Mouse (Mus musculus) thymus, adult 2 months (tissue): ENCODE results near the gene Otx2. TPM values are rescaled to one million over a fixed set of nuclear protein-coding genes. Genes with fewer than 3 reads are reported as not detected.

Experiments
- DNase-seq: peaks from one replicate; pipeline ENCODE4 v3.0.0; 2021
- H3K27ac ChIP-seq: fragments of 200-500 bp; 2 replicates; pipeline ENCODE4 v1.5.1; 2012; ENCODE audit warnings: low read length, control low read depth; ENCODE audit not compliant: control insufficient read depth, insufficient read depth
- H3K27me3 ChIP-seq: fragments of 200-500 bp; 2 replicates; pipeline ENCODE4 v1.6.1; 2012; ENCODE audit warnings: mild to moderate bottlenecking, low read length, moderate library complexity, mixed read lengths; ENCODE audit not compliant: control insufficient read depth, insufficient read depth
- H3K36me3 ChIP-seq: fragments of 200-500 bp; 2 replicates; pipeline ENCODE4 v1.6.1; 2012; ENCODE audit warnings: mild to moderate bottlenecking, low read length, moderate library complexity; ENCODE audit not compliant: control insufficient read depth, insufficient read depth
- H3K4me1 ChIP-seq: fragments of 200-500 bp; replicated peaks from 2 replicates; pipeline ENCODE4 v1.6.1; 2012; ENCODE audit warnings: low read length; ENCODE audit not compliant: control insufficient read depth, insufficient read depth
- H3K4me3 ChIP-seq: fragments of 200-500 bp; 2 replicates; pipeline ENCODE4 v1.5.1; 2012; ENCODE audit warnings: mild to moderate bottlenecking, low read length, control low read depth, moderate library complexity; ENCODE audit not compliant: control insufficient read depth, insufficient read depth
- CTCF ChIP-seq: fragments of 200-500 bp; IDR thresholded peaks from 2 replicates; pipeline ENCODE4 v1.5.1; 2012; ENCODE audit warnings: mild to moderate bottlenecking, control low read depth, low read length, moderate library complexity, borderline replicate concordance; ENCODE audit not compliant: control insufficient read depth, poor library complexity, insufficient read depth; ENCODE audit errors: extremely low read depth
- POLR2A ChIP-seq: fragments of 200-500 bp; IDR thresholded peaks from 2 replicates; pipeline ENCODE4 v1.6.1; 2012; ENCODE audit warnings: mild to moderate bottlenecking, low read length, control low read depth, moderate library complexity; ENCODE audit not compliant: control insufficient read depth, poor library complexity, insufficient read depth; ENCODE audit errors: extremely low read depth
- WGBS: fragments of 180-500 bp; shearing (Covaris S2); methylation state at CpG from one replicate; pipeline ENCODE4 v1.1.7; 2018; 5-methylcytosine and 5-hydroxymethylcytosine counted together
- polyA plus RNA-seq: library from polyadenylated mRNA; depleted of rRNA; stranded (reverse); fragments of >200 nt; gene quantifications from 2 replicates; pipeline ENCODE4 v1.2.3, GENCODE M21; 2012; rRNA removed

The Otx2 gene
- polyA plus RNA-seq: 0.11 TPM in 1 of 2 replicates, not detected in the other

DNA sequence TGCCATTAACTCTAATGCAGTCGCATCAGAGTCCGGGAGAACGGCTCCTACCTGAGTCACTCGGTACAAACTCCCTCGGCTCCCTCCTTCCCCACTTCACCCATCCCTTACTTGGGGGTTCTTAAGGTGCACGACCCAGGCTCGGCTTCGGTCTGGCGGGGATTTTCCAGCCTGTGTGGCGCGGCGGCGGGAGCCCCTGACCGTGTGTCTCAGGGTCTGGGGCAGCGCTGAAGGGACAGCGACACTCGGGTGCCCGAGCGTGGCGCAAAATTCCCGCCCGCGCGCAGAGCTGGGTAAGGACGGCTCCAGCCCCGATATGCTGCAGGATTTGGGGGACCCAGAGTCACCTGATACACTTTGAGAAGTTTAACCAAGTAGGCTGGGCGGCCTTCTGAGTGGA lies at the start of gene Otx2:
TSS of gene Otx2 (minus strand) at position 279 of the 400 bp plus-strand sequence.
- H3K27me3 ChIP-seq: peaks cover 8% of the 10 kb centered on the region; the same call in 1 of the 2 replicates
- H3K27ac ChIP-seq: no peak within 1 kb of the TSS
- 11% methylated on average over 27 of the region's 27 CpGs for WGBS
- no peaks in the 10 kb centered on the region for H3K4me1 ChIP-seq
- H3K4me3 ChIP-seq: no peak within 1 kb of the TSS
- no peak for DNase-seq
- no peaks in the 10 kb centered on the region for H3K36me3 ChIP-seq
- TF ChIP-seq POLR2A (no peak), CTCF (no peak)

DNA sequence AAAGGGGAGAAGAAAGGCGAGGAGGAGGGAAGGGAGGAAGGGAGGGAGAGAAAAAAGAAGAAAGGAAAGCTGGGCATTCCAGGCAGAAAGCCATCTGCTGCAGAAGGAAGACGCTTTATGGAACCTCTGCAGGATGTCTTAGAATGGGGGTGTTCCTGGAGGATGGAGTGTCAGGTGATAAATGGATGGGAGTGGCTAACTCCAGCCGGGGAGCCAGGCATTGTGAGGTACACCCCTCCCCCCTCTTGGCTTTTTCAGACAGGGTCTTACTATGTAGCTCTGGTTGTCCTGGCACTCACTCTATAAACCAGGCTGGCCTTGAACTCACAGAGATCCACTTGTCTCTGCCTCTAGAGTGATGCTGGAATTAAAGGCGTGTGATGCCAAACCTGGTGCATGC lies 49.1 kb upstream of the Otx2 start:
- DNase-seq: no peak
- H3K36me3 ChIP-seq: no peaks in the 10 kb centered on the region
- WGBS: 68% methylated on average over 4 of the region's 4 CpGs
- H3K4me3 ChIP-seq: no peak overlapping the region
- H3K27ac ChIP-seq: no peak overlapping the region
- no peaks in the 10 kb centered on the region; the same call in 1 of the 2 replicates for H3K27me3 ChIP-seq
- no peaks in the 10 kb centered on the region for H3K4me1 ChIP-seq
- TF ChIP-seq CTCF: no peak
- TF ChIP-seq POLR2A: no peak

DNA sequence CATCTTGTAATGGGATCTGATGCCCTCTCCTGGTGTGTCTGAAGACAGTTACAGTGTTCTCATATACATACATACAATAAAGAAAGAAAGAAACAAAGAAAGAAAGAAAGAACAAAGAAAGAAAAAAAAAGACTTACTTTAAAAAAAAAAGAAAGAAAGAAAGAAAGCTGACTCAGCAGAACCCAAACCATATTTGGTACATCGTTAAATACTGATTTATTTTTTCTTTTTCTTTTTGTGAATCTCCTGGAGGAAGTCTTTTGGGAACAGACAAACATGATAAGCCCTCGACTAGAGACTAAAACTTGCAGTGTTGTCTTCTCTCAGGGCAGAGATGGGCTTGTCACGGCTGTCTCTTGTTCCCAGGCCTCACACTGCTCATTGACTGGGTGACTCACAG lies 45.7 kb upstream of the Otx2 start:
- TF ChIP-seq POLR2A (no peak), CTCF (no peak)
- no peak overlapping the region for H3K27ac ChIP-seq
- DNase-seq: no peak
- no peaks in the 10 kb centered on the region for H3K36me3 ChIP-seq
- no peaks in the 10 kb centered on the region for H3K4me1 ChIP-seq
- WGBS: 81% methylated on average over 3 of the region's 3 CpGs
- no peaks in the 10 kb centered on the region; the same call in 1 of the 2 replicates for H3K27me3 ChIP-seq
- no peak overlapping the region for H3K4me3 ChIP-seq

DNA sequence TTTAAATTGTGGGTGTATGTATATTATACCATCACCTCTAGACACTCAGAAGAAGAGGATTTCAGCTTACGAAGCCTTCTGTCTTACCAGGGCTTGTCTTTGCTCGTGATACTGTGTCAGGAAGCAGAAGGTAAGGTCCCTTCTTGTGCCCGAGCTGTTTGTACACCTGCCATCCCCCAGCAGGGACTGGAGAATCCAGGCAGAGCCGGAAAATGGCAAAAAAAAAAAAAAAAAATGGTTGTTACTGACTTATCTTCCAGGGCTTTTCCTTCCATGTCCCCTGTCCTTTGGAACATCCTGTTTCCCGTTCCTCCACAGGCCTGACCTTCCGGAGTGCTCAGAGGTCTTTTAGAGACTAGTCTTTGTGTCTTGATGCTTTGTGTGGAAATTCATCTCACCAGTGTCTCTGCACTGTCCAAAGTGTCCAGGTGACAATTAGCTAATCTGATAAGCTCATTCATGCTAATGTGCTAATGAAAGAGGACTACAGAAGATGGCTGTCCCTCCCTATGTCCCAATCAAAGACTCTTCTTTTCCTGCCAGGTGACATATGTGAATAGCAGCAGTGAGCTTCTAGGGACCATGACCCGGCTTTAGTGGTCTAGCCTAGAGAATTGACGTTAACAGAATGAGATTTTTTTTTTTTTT lies 44.1 kb upstream of the Otx2 start:
- Histone ChIP-seq H3K36me3 (no peaks in the 10 kb centered on the region), H3K4me1 (no peaks in the 10 kb centered on the region), H3K4me3 (no peak overlapping the region), H3K27me3 (no peaks in the 10 kb centered on the region), H3K27ac (no peak overlapping the region)
- 60% methylated on average over 8 of the region's 8 CpGs for WGBS
- TF ChIP-seq CTCF: no peak
- TF ChIP-seq POLR2A: no peak
- no peak for DNase-seq

DNA sequence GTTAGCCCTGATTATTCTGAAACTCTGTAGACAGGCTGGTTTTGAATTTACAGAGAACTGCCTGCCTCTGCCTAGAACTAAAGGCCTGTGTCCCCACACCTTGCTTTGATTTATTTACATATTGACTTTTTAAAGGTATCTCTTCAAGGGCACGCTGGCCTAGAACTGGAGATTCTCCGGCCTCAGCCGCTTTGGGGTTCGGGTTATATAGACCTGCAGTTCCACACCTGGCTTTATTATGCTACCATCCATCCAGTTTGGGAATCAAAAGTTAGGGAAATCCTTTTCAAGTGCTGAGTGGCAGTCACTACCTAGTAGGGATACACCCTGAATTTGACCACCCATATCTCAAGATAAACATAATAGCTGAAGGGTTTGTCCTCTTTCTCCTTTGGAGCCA lies 42.8 kb upstream of the Otx2 start:
- no peaks in the 10 kb centered on the region for H3K36me3 ChIP-seq
- TF ChIP-seq POLR2A (no peak), CTCF (no peak)
- no peak overlapping the region for H3K4me3 ChIP-seq
- H3K27ac ChIP-seq: no peak overlapping the region
- WGBS: 97% methylated on average over 4 of the region's 4 CpGs
- H3K4me1 ChIP-seq: no peaks in the 10 kb centered on the region
- H3K27me3 ChIP-seq: no peaks in the 10 kb centered on the region
- no peak for DNase-seq

GRCm38 (mm10) chr14:48710871-48711370 lies 37.3 kb upstream of the Otx2 start:
- H3K4me1 ChIP-seq: no peaks in the 10 kb centered on the region
- 92% methylated on average over 13 of the region's 13 CpGs for WGBS
- TF ChIP-seq POLR2A: no peak
- no peak for TF ChIP-seq CTCF
- no peak for DNase-seq
- no peaks in the 10 kb centered on the region for H3K27me3 ChIP-seq
- no peak overlapping the region for H3K27ac ChIP-seq
- no peaks in the 10 kb centered on the region for H3K36me3 ChIP-seq
- H3K4me3 ChIP-seq: no peak overlapping the region
